Mouse (Mus musculus): ENCODE measurements around the gene Tchhl1.

Tchhl1 gene

DNA sequence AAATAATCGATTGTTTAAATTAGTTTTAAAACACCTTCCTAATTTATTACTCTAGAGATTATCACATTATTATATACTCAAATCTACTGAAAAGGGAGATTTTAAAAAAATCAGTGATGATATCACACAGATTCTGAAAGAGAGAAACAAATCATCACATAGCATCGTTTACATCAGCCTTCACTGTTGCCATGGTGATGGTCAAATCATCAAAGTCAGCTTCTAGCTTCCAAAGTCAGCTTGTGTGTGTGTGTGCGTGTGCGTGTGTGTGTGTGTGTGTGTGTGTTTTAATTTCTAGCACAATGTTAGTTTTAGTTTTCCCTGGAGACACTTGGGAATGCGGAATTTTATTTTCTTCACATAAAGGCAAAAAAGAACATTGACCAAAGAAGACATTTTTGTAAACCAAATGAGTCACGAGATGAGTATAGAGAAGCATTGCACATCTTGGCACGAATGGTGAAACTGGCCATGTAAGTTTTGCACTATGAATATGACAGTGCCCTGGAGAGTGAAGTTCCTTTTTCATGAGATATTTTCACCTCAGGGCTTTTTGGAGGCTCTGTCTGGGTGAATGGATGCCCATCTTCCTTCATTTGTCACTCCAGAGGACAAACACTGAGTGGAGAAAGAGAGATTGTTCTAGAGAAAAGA, 36.1 kb downstream of the Tchhl1 start:
- no peak for DNase-seq (ENCODE audit: low read depth, low spot score)

DNA sequence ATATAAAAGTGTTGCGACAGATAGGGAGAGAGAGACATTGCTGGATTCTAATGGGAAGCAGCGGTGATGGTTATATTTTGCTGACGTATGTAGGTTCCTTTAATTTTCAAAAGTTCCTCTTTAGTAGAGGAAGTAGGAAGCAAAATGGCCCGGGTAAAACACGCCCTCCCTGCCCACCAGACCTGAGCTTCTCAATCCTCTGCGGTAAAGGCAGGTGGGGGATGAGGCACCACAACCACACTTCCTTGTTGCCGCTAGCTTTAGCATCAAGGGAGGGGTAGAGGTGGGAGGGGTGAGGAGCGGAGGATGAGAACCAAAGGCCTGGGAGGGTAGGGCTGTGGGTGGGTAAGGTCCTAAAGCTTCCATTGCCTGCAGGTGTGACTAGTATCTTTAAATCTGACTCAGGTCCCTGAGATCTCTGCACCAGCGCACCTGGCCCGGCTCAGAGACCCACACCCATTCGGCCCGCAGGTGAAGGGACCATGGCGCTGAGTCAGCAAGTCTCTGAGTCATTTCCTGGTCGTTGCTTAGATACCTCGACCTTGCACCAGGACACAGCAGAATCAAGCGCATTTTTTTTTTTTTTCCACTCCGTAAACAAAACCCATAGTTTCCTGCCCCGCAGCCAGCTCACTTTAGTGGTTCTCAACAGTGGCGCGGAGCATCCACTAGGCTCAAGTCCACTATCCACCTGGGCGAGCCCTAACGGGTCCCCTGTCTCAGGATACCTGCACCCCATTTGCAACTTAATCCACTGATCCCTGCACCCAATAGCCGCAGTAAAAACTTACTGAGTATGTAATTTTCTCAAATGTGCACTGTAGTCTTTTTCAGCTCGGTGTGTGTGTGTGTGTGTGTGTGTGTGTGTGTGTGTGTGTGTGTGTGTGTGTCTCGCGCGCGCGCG, 37.7 kb downstream of the Tchhl1 start:
- peak; percentile 62 for DNase-seq (ENCODE audit: low read depth, low spot score)

DNA sequence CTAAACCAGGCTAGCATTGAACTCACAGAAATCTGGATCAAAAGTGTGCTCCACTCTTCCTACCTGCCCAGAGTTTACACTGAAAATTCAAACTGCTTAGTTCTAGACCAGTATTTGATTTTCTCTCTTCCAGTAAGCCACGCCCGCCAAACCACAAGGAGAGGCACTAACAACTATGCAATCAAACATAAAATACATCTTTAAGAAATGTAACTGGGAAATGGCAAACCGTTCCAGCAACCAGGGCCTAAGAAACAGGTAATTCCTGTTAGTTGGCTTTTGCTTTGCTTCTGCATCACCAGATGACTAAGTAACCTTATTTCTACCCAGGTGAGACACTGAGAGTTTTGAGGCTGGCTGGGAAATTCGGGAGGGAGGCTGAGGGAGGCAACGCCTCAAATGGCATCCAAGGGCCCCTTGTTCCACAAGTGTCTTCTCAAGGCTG, 38.3 kb downstream of the Tchhl1 start:
- DNase-seq (ENCODE audit: low read depth, low spot score) = no peak

- no peak for DNase-seq (ENCODE audit: low read depth, low spot score)
These were observed 40.7 kb downstream of the Tchhl1 start for GRCm38 (mm10) chr3:93509301-93509700.

GRCm38 (mm10) chr3:93511036-93511435, 42.5 kb downstream of the Tchhl1 start:
- DNase-seq (ENCODE audit: low read depth, low spot score) = no peak

- DNase-seq (ENCODE audit: low read depth, low spot score) = no peak
These were observed 43.2 kb downstream of the Tchhl1 start for GRCm38 (mm10) chr3:93511801-93512200.

- no peak for DNase-seq (ENCODE audit: low read depth, low spot score)
These were observed 44.0 kb downstream of the Tchhl1 start for GRCm38 (mm10) chr3:93512386-93513101.

GRCm38 (mm10) chr3:93514628-93515027, 46.1 kb downstream of the Tchhl1 start:
- no peak for DNase-seq (ENCODE audit: low read depth, low spot score)

DNA sequence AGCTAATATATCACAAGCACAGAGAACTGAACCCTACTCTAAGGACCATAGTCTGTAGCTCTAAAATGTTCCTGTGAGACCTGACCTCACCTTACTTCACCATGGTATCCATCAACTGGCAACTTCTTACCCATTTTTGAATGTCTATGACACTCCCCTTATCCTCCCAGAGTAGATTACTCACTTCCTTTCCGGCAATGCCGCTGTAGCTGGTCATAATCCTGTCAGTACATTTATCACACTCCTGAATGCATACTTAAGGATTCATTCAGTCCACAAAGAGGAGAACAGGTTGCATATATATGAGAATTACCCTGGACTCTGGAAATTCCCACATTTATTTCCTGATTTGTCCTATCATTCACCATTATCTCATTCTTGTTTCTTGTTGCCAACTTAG, 48.8 kb downstream of the Tchhl1 start:
- DNase-seq (ENCODE audit: low read depth, low spot score) = no peak

DNA sequence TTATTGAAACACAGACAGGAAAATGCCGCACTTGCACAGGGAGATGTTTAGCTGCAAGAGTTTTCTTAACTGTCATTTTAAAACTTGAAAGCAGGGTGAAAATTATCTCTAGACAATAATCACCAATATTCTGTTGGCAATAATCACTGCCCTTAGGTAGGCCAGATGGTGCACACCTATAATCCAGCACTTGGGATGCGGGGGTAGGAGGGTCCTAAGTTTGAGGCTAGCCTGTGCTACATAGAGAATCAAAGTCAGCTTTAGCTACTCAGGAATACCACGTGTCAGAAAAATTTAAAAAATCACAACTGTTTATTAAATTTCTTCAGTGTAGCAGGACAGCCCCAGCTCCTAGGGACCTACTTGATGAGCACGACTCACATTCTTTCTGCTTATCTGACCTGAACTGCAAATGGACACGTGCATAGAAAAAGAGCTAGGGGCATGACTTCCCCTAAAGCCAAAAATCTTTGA, 51.3 kb downstream of the Tchhl1 start:
- DNase-seq (ENCODE audit: low read depth, low spot score) = no peak

GRCm38 (mm10) chr3:93520330-93521193, 52.0 kb downstream of the Tchhl1 start, which contains the start of gene S100a11:
TSS of gene S100a11 (plus strand) at chr3:93520488.
- peak; percentile 85 for DNase-seq (ENCODE audit: low read depth, low spot score)

Data from ZHBTc4 (cell line).